Mouse (Mus musculus) forebrain, embryonic 13.5 days (tissue): ENCODE measurements around the gene Qprt. TPM values are rescaled to one million over a fixed set of nuclear protein-coding genes. Genes with fewer than 3 reads are reported as not detected.

Experiments
- ATAC-seq: fragments of 200-750 bp; cut with Nextera tagmentation; 2 replicates; pipeline ENCODE4 v1.8.0; 2017
- H3K27ac ChIP-seq: fragments of 300-500 bp; sonication (generic); 2 replicates; pipeline ENCODE4 v1.5.1; 2015; ENCODE audit warnings: inconsistent platforms, mild to moderate bottlenecking, moderate library complexity
- H3K27me3 ChIP-seq: fragments of 300-500 bp; sonication (generic); 2 replicates; pipeline ENCODE4 v1.6.1; 2015; ENCODE audit warnings: mild to moderate bottlenecking, inconsistent platforms
- H3K36me3 ChIP-seq: fragments of 300-500 bp; sonication (generic); 2 replicates; pipeline ENCODE4 v1.6.1; 2015; ENCODE audit warnings: mild to moderate bottlenecking, inconsistent platforms; ENCODE audit not compliant: poor library complexity, severe bottlenecking
- H3K4me1 ChIP-seq: fragments of 300-500 bp; sonication (generic); 2 replicates; pipeline ENCODE4 v1.6.1; 2015; ENCODE audit warnings: inconsistent platforms
- H3K4me2 ChIP-seq: fragments of 300-500 bp; sonication (generic); 2 replicates; pipeline ENCODE4 v1.6.1; 2015; ENCODE audit warnings: inconsistent platforms, mild to moderate bottlenecking, moderate library complexity
- H3K4me3 ChIP-seq: fragments of 300-500 bp; sonication (generic); 2 replicates; pipeline ENCODE4 v1.5.1; 2015; ENCODE audit warnings: mild to moderate bottlenecking, inconsistent platforms
- H3K9ac ChIP-seq: fragments of 300-500 bp; sonication (generic); 2 replicates; pipeline ENCODE4 v1.6.1; 2015; ENCODE audit warnings: mild to moderate bottlenecking, inconsistent platforms
- H3K9me3 ChIP-seq: fragments of 300-500 bp; sonication (generic); replicated peaks from 2 replicates; pipeline ENCODE4 v1.6.1; 2016; ENCODE audit warnings: inconsistent platforms
- WGBS: fragments of 180-500 bp; shearing (Covaris S2); methylation state at CpG from one replicate; pipeline ENCODE4 v1.1.7; 2015; 5-methylcytosine and 5-hydroxymethylcytosine counted together
- polyA plus RNA-seq: library from polyadenylated mRNA; unstranded; fragments of >200 nt; fragmentation: Nextera tagmentation; extraction: Ambion mirVana; gene quantifications from 2 replicates; pipeline ENCODE4 v1.2.1, GENCODE M21; 2015

The Qprt gene
- 0.67 and 0.96 TPM in 2 replicates for polyA plus RNA-seq

- Histone ChIP-seq H3K36me3 (no peaks in the 10 kb centered on the region), H3K9me3 (no peaks in the 10 kb centered on the region), H3K27ac (no peak within 1 kb of the TSS), H3K27me3 (peaks cover 33% of the 10 kb centered on the region), H3K4me1 (peaks cover 7% of the 10 kb centered on the region), H3K4me3 (no peak within 1 kb of the TSS), H3K9ac (peak within 1 kb of the TSS; percentile 3; the same call in 1 of the 2 replicates), H3K4me2 (peak within 1 kb of the TSS; percentile 10)
- ATAC-seq = no peak
- 11% methylated on average over 7 of the region's 7 CpGs for WGBS
These were observed at the start of gene Qprt for GRCm38 (mm10) chr7:127121911-127122270. Qprt (minus strand) TSS chr7:127122226.

GRCm38 (mm10) chr7:127166501-127166900 is 44.5 kb upstream of the Qprt start:
- H3K27me3 ChIP-seq = no peaks in the 10 kb centered on the region
- WGBS = 85% methylated on average over 5 of the region's 5 CpGs
- H3K4me3 ChIP-seq = no peak overlapping the region
- no peak overlapping the region for H3K27ac ChIP-seq
- H3K9me3 ChIP-seq = no peaks in the 10 kb centered on the region
- H3K4me1 ChIP-seq = no peaks in the 10 kb centered on the region
- H3K4me2 ChIP-seq = no peak overlapping the region
- ATAC-seq = no peak
- no peaks in the 10 kb centered on the region for H3K36me3 ChIP-seq
- no peak overlapping the region for H3K9ac ChIP-seq

GRCm38 (mm10) chr7:127165607-127166493 is 43.8 kb upstream of the Qprt start:
- Histone ChIP-seq H3K4me2 (no peak overlapping the region), H3K27me3 (no peaks in the 10 kb centered on the region), H3K9ac (no peak overlapping the region), H3K27ac (no peak overlapping the region), H3K9me3 (no peaks in the 10 kb centered on the region), H3K4me1 (no peaks in the 10 kb centered on the region), H3K4me3 (no peak overlapping the region), H3K36me3 (no peaks in the 10 kb centered on the region)
- 88% methylated on average over 12 of the region's 12 CpGs for WGBS
- ATAC-seq = no peak

- Histone ChIP-seq H3K9me3 (no peaks in the 10 kb centered on the region), H3K27ac (no peak overlapping the region), H3K27me3 (no peaks in the 10 kb centered on the region), H3K4me3 (no peak overlapping the region), H3K36me3 (no peaks in the 10 kb centered on the region), H3K4me2 (no peak overlapping the region), H3K9ac (no peak overlapping the region), H3K4me1 (no peaks in the 10 kb centered on the region)
- 86% methylated on average over 4 of the region's 4 CpGs for WGBS
- ATAC-seq = no peak
These were observed 42.0 kb upstream of the Qprt start for GRCm38 (mm10) chr7:127164002-127164401.

- Histone ChIP-seq H3K9ac (no peak overlapping the region), H3K9me3 (no peaks in the 10 kb centered on the region), H3K4me3 (no peak overlapping the region), H3K27ac (no peak overlapping the region), H3K36me3 (no peaks in the 10 kb centered on the region), H3K4me2 (no peak overlapping the region), H3K4me1 (no peaks in the 10 kb centered on the region), H3K27me3 (no peaks in the 10 kb centered on the region)
- ATAC-seq = no peak
- 91% methylated on average over 5 of the region's 5 CpGs for WGBS
These were observed 40.5 kb upstream of the Qprt start for GRCm38 (mm10) chr7:127162546-127162945.

- 85% methylated on average over 4 of the region's 4 CpGs for WGBS
- H3K4me1 ChIP-seq = no peaks in the 10 kb centered on the region
- H3K4me2 ChIP-seq = no peak overlapping the region
- no peaks in the 10 kb centered on the region for H3K9me3 ChIP-seq
- no peak for ATAC-seq
- H3K9ac ChIP-seq = no peak overlapping the region
- H3K36me3 ChIP-seq = no peaks in the 10 kb centered on the region
- H3K4me3 ChIP-seq = no peak overlapping the region
- H3K27ac ChIP-seq = no peak overlapping the region
- no peaks in the 10 kb centered on the region for H3K27me3 ChIP-seq
These were observed 35.5 kb upstream of the Qprt start for GRCm38 (mm10) chr7:127157548-127157947.

- H3K9ac ChIP-seq = no peak overlapping the region
- no peaks in the 10 kb centered on the region for H3K27me3 ChIP-seq
- no peaks in the 10 kb centered on the region for H3K4me1 ChIP-seq
- H3K4me2 ChIP-seq = no peak overlapping the region
- no peaks in the 10 kb centered on the region for H3K9me3 ChIP-seq
- no peak for ATAC-seq
- 92% methylated on average over 3 of the region's 3 CpGs for WGBS
- H3K27ac ChIP-seq = no peak overlapping the region
- no peak overlapping the region for H3K4me3 ChIP-seq
- no peaks in the 10 kb centered on the region for H3K36me3 ChIP-seq
These were observed 31.5 kb upstream of the Qprt start for GRCm38 (mm10) chr7:127153477-127153876.

GRCm38 (mm10) chr7:127152464-127152863 is 30.4 kb upstream of the Qprt start:
- H3K27ac ChIP-seq = no peak overlapping the region
- H3K36me3 ChIP-seq = no peaks in the 10 kb centered on the region
- H3K9me3 ChIP-seq = no peaks in the 10 kb centered on the region
- no peak for ATAC-seq
- WGBS = 90% methylated on average over 6 of the region's 6 CpGs
- H3K4me2 ChIP-seq = no peak overlapping the region
- no peak overlapping the region for H3K9ac ChIP-seq
- no peaks in the 10 kb centered on the region for H3K4me1 ChIP-seq
- no peaks in the 10 kb centered on the region for H3K27me3 ChIP-seq
- H3K4me3 ChIP-seq = no peak overlapping the region

GRCm38 (mm10) chr7:127147901-127148300 is 25.9 kb upstream of the Qprt start:
- ATAC-seq = no peak
- Histone ChIP-seq H3K9ac (no peak overlapping the region), H3K36me3 (no peaks in the 10 kb centered on the region), H3K27me3 (no peaks in the 10 kb centered on the region), H3K4me2 (no peak overlapping the region), H3K4me1 (no peaks in the 10 kb centered on the region), H3K9me3 (no peaks in the 10 kb centered on the region), H3K4me3 (no peak overlapping the region), H3K27ac (no peak overlapping the region)
- WGBS = 80% methylated on average over 3 of the region's 3 CpGs

GRCm38 (mm10) chr7:127146267-127146603 is 24.2 kb upstream of the Qprt start:
- no peaks in the 10 kb centered on the region for H3K4me1 ChIP-seq
- 52% methylated on average over 2 of the region's 2 CpGs for WGBS
- H3K9me3 ChIP-seq = no peaks in the 10 kb centered on the region
- ATAC-seq = no peak
- no peaks in the 10 kb centered on the region for H3K27me3 ChIP-seq
- no peak overlapping the region for H3K27ac ChIP-seq
- H3K4me3 ChIP-seq = no peak overlapping the region
- H3K9ac ChIP-seq = no peak overlapping the region
- no peaks in the 10 kb centered on the region for H3K36me3 ChIP-seq
- no peak overlapping the region for H3K4me2 ChIP-seq

- H3K27me3 ChIP-seq = no peaks in the 10 kb centered on the region
- no peak for ATAC-seq
- no peak overlapping the region for H3K4me3 ChIP-seq
- no peak overlapping the region for H3K27ac ChIP-seq
- H3K4me2 ChIP-seq = no peak overlapping the region
- H3K9ac ChIP-seq = no peak overlapping the region
- no peaks in the 10 kb centered on the region for H3K9me3 ChIP-seq
- H3K4me1 ChIP-seq = no peaks in the 10 kb centered on the region
- 58% methylated on average over 9 of the region's 9 CpGs for WGBS
- H3K36me3 ChIP-seq = no peaks in the 10 kb centered on the region
These were observed 23.6 kb upstream of the Qprt start for GRCm38 (mm10) chr7:127145387-127146266.

- no peaks in the 10 kb centered on the region for H3K27me3 ChIP-seq
- H3K36me3 ChIP-seq = no peaks in the 10 kb centered on the region
- WGBS = 89% methylated on average over 7 of the region's 7 CpGs
- H3K9me3 ChIP-seq = no peaks in the 10 kb centered on the region
- no peak overlapping the region for H3K4me2 ChIP-seq
- no peak for ATAC-seq
- H3K27ac ChIP-seq = no peak overlapping the region
- no peak overlapping the region for H3K9ac ChIP-seq
- H3K4me3 ChIP-seq = no peak overlapping the region
- H3K4me1 ChIP-seq = no peaks in the 10 kb centered on the region
These were observed 22.4 kb upstream of the Qprt start for GRCm38 (mm10) chr7:127144412-127144811.
